Mouse (Mus musculus): ENCODE measurements around the gene Hexa. TPM values are rescaled to one million over a fixed set of nuclear protein-coding genes. Genes with fewer than 3 reads are reported as not detected.

The Hexa gene
- polyA plus RNA-seq (2014; fragmentation: Nextera tagmentation; extraction: Ambion mirVana), result 44.2 and 44.5 TPM in 2 replicates

GRCm38 (mm10) chr9:59539441-59540137 is at the start of gene Hexa, which contains the start of gene Tmem202:
TSS of gene Hexa (plus strand) at chr9:59539540.
TSS of gene Tmem202 (minus strand) at chr9:59539847.
- ATAC-seq (replicated peaks; ENCODE audit: low FRiP score) (peak; percentile 88), DNase-seq (ENCODE audit: low spot score) (peak; percentile 91)
- Histone ChIP-seq H3K4me2 (ENCODE audit: low read depth, low read length, severe bottlenecking) (peak within 1 kb of the TSS; percentile 90), H3K27ac (ENCODE audit: low read depth, low read length) (no peak within 1 kb of the TSS), H3K4me3 (ENCODE audit: low read depth, low read length) (peak within 1 kb of the TSS; percentile 60), H3K9me3 (ENCODE audit: control insufficient read depth, low read length) (no peaks in the 10 kb centered on the region), H3K4me1 (replicated peaks; ENCODE audit: control insufficient read depth, insufficient read depth, low read length) (peaks cover 5% of the 10 kb centered on the region; the same call in 1 of the 2 replicates), H3K27me3 (ENCODE audit: control insufficient read depth, insufficient read depth, low read length) (no peaks in the 10 kb centered on the region), H3K9ac (ENCODE audit: low read length) (peak within 1 kb of the TSS; percentile 74), H3K36me3 (ENCODE audit: control insufficient read depth, insufficient read depth, low read length) (no peaks in the 10 kb centered on the region)
- 5% methylated on average over 55 of the region's 55 CpGs for whole genome bisulfite sequencing

GRCm38 (mm10) chr9:59508146-59508545 is 31.2 kb upstream of the Hexa start:
- ATAC-seq (replicated peaks; ENCODE audit: low FRiP score), result no peak
- no peak for DNase-seq (ENCODE audit: low spot score)
- WGBS, result 55% methylated on average over 1 of the region's 1 CpGs

GRCm38 (mm10) chr9:59512381-59512780 is 27.0 kb upstream of the Hexa start:
- WGBS, result 56% methylated on average over 4 of the region's 4 CpGs
- no peak overlapping the region for H3K4me2 ChIP-seq (ENCODE audit: low read depth, low read length, severe bottlenecking)
- no peaks in the 10 kb centered on the region for H3K4me1 ChIP-seq (replicated peaks; ENCODE audit: control insufficient read depth, insufficient read depth, low read length)
- H3K27me3 ChIP-seq (ENCODE audit: control insufficient read depth, insufficient read depth, low read length), result no peaks in the 10 kb centered on the region
- H3K27ac ChIP-seq (ENCODE audit: low read depth, low read length), result no peak overlapping the region
- no peak overlapping the region for H3K4me3 ChIP-seq (ENCODE audit: low read depth, low read length)
- DNase-seq (ENCODE audit: low spot score) (no peak), ATAC-seq (replicated peaks; ENCODE audit: low FRiP score) (no peak)
- no peaks in the 10 kb centered on the region for H3K9me3 ChIP-seq (ENCODE audit: control insufficient read depth, low read length)
- H3K36me3 ChIP-seq (ENCODE audit: control insufficient read depth, insufficient read depth, low read length), result no peaks in the 10 kb centered on the region
- no peak overlapping the region for H3K9ac ChIP-seq (ENCODE audit: low read length)

More at GRCm38 (mm10) chr9:59508146-59508545, 31.2 kb upstream of the Hexa start:
- H3K27ac ChIP-seq (ENCODE audit: low read depth, low read length), result no peak overlapping the region
- H3K9me3 ChIP-seq (ENCODE audit: control insufficient read depth, low read length), result no peaks in the 10 kb centered on the region
- no peaks in the 10 kb centered on the region for H3K36me3 ChIP-seq (ENCODE audit: control insufficient read depth, insufficient read depth, low read length)
- no peaks in the 10 kb centered on the region for H3K4me1 ChIP-seq (replicated peaks; ENCODE audit: control insufficient read depth, insufficient read depth, low read length)
- H3K27me3 ChIP-seq (ENCODE audit: control insufficient read depth, insufficient read depth, low read length), result no peaks in the 10 kb centered on the region
- H3K4me2 ChIP-seq (ENCODE audit: low read depth, low read length, severe bottlenecking), result no peak overlapping the region
- H3K4me3 ChIP-seq (ENCODE audit: low read depth, low read length), result no peak overlapping the region
- H3K9ac ChIP-seq (ENCODE audit: low read length), result no peak overlapping the region

- H3K9me3 ChIP-seq (ENCODE audit: control insufficient read depth, low read length), result no peaks in the 10 kb centered on the region
- DNase-seq (ENCODE audit: low spot score), result no peak
- no peaks in the 10 kb centered on the region for H3K27me3 ChIP-seq (ENCODE audit: control insufficient read depth, insufficient read depth, low read length)
- H3K36me3 ChIP-seq (ENCODE audit: control insufficient read depth, insufficient read depth, low read length), result no peaks in the 10 kb centered on the region
- ATAC-seq (replicated peaks; ENCODE audit: low FRiP score), result no peak
- no peak overlapping the region for H3K4me2 ChIP-seq (ENCODE audit: low read depth, low read length, severe bottlenecking)
- no peak overlapping the region for H3K9ac ChIP-seq (ENCODE audit: low read length)
- H3K4me3 ChIP-seq (ENCODE audit: low read depth, low read length), result no peak overlapping the region
- H3K4me1 ChIP-seq (replicated peaks; ENCODE audit: control insufficient read depth, insufficient read depth, low read length), result no peaks in the 10 kb centered on the region
- no peak overlapping the region for H3K27ac ChIP-seq (ENCODE audit: low read depth, low read length)
- 84% methylated on average over 3 of the region's 3 CpGs for WGBS
Measured at GRCm38 (mm10) chr9:59515069-59515468, 24.3 kb upstream of the Hexa start.

- no peak overlapping the region for H3K27ac ChIP-seq (ENCODE audit: low read depth, low read length)
- no peaks in the 10 kb centered on the region for H3K27me3 ChIP-seq (ENCODE audit: control insufficient read depth, insufficient read depth, low read length)
- WGBS, result 57% methylated on average over 7 of the region's 7 CpGs
- no peak overlapping the region for H3K4me3 ChIP-seq (ENCODE audit: low read depth, low read length)
- no peaks in the 10 kb centered on the region for H3K9me3 ChIP-seq (ENCODE audit: control insufficient read depth, low read length)
- no peak for ATAC-seq (replicated peaks; ENCODE audit: low FRiP score)
- no peaks in the 10 kb centered on the region for H3K4me1 ChIP-seq (replicated peaks; ENCODE audit: control insufficient read depth, insufficient read depth, low read length)
- DNase-seq (ENCODE audit: low spot score), result no peak
- H3K4me2 ChIP-seq (ENCODE audit: low read depth, low read length, severe bottlenecking), result no peak overlapping the region
- no peak overlapping the region for H3K9ac ChIP-seq (ENCODE audit: low read length)
- H3K36me3 ChIP-seq (ENCODE audit: control insufficient read depth, insufficient read depth, low read length), result no peaks in the 10 kb centered on the region
Measured at GRCm38 (mm10) chr9:59517127-59517526, 22.2 kb upstream of the Hexa start.

GRCm38 (mm10) chr9:59518976-59519375 is 20.4 kb upstream of the Hexa start:
- no peak overlapping the region for H3K9ac ChIP-seq (ENCODE audit: low read length)
- ATAC-seq (replicated peaks; ENCODE audit: low FRiP score), result no peak
- no peak overlapping the region for H3K27ac ChIP-seq (ENCODE audit: low read depth, low read length)
- no peak overlapping the region for H3K4me3 ChIP-seq (ENCODE audit: low read depth, low read length)
- no peak for DNase-seq (ENCODE audit: low spot score)
- H3K4me1 ChIP-seq (replicated peaks; ENCODE audit: control insufficient read depth, insufficient read depth, low read length), result no peaks in the 10 kb centered on the region
- H3K9me3 ChIP-seq (ENCODE audit: control insufficient read depth, low read length), result no peaks in the 10 kb centered on the region
- 93% methylated on average over 5 of the region's 5 CpGs for WGBS
- no peaks in the 10 kb centered on the region for H3K27me3 ChIP-seq (ENCODE audit: control insufficient read depth, insufficient read depth, low read length)
- no peak overlapping the region for H3K4me2 ChIP-seq (ENCODE audit: low read depth, low read length, severe bottlenecking)
- no peaks in the 10 kb centered on the region for H3K36me3 ChIP-seq (ENCODE audit: control insufficient read depth, insufficient read depth, low read length)

GRCm38 (mm10) chr9:59519396-59519795 is 19.9 kb upstream of the Hexa start:
- Histone ChIP-seq H3K36me3 (ENCODE audit: control insufficient read depth, insufficient read depth, low read length) (no peaks in the 10 kb centered on the region), H3K27ac (ENCODE audit: low read depth, low read length) (no peak overlapping the region), H3K9me3 (ENCODE audit: control insufficient read depth, low read length) (no peaks in the 10 kb centered on the region), H3K4me2 (ENCODE audit: low read depth, low read length, severe bottlenecking) (no peak overlapping the region), H3K4me1 (replicated peaks; ENCODE audit: control insufficient read depth, insufficient read depth, low read length) (no peaks in the 10 kb centered on the region), H3K9ac (ENCODE audit: low read length) (no peak overlapping the region), H3K27me3 (ENCODE audit: control insufficient read depth, insufficient read depth, low read length) (no peaks in the 10 kb centered on the region), H3K4me3 (ENCODE audit: low read depth, low read length) (no peak overlapping the region)
- 86% methylated on average over 2 of the region's 2 CpGs for WGBS
- DNase-seq (ENCODE audit: low spot score) (no peak), ATAC-seq (replicated peaks; ENCODE audit: low FRiP score) (no peak)

GRCm38 (mm10) chr9:59522906-59523305 is 16.4 kb upstream of the Hexa start:
- Histone ChIP-seq H3K27ac (ENCODE audit: low read depth, low read length) (no peak overlapping the region), H3K4me3 (ENCODE audit: low read depth, low read length) (no peak overlapping the region), H3K4me2 (ENCODE audit: low read depth, low read length, severe bottlenecking) (no peak overlapping the region), H3K4me1 (replicated peaks; ENCODE audit: control insufficient read depth, insufficient read depth, low read length) (no peaks in the 10 kb centered on the region), H3K27me3 (ENCODE audit: control insufficient read depth, insufficient read depth, low read length) (no peaks in the 10 kb centered on the region), H3K9me3 (ENCODE audit: control insufficient read depth, low read length) (no peaks in the 10 kb centered on the region), H3K36me3 (ENCODE audit: control insufficient read depth, insufficient read depth, low read length) (no peaks in the 10 kb centered on the region), H3K9ac (ENCODE audit: low read length) (no peak overlapping the region)
- DNase-seq (ENCODE audit: low spot score) (no peak), ATAC-seq (replicated peaks; ENCODE audit: low FRiP score) (no peak)
- 76% methylated on average over 4 of the region's 4 CpGs for WGBS

- Histone ChIP-seq H3K9me3 (ENCODE audit: control insufficient read depth, low read length) (no peaks in the 10 kb centered on the region), H3K27me3 (ENCODE audit: control insufficient read depth, insufficient read depth, low read length) (no peaks in the 10 kb centered on the region), H3K9ac (ENCODE audit: low read length) (no peak overlapping the region), H3K4me1 (replicated peaks; ENCODE audit: control insufficient read depth, insufficient read depth, low read length) (no peaks in the 10 kb centered on the region), H3K36me3 (ENCODE audit: control insufficient read depth, insufficient read depth, low read length) (no peaks in the 10 kb centered on the region), H3K27ac (ENCODE audit: low read depth, low read length) (no peak overlapping the region), H3K4me3 (ENCODE audit: low read depth, low read length) (no peak overlapping the region), H3K4me2 (ENCODE audit: low read depth, low read length, severe bottlenecking) (no peak overlapping the region)
- WGBS, result 80% methylated on average over 6 of the region's 6 CpGs
- no peak for ATAC-seq (replicated peaks; ENCODE audit: low FRiP score)
- no peak for DNase-seq (ENCODE audit: low spot score)
Measured at GRCm38 (mm10) chr9:59526727-59527126, 12.6 kb upstream of the Hexa start.

Data from forebrain, embryonic 11.5 days (tissue).